Mouse (Mus musculus): ENCODE measurements at regions not wholly inside any gene's neighbourhood (a gene's known extent, or its start where the extent isn't known, plus 50 kb on each side); places are given as distances from the start of the nearest gene placed in this dataset.

DNA sequence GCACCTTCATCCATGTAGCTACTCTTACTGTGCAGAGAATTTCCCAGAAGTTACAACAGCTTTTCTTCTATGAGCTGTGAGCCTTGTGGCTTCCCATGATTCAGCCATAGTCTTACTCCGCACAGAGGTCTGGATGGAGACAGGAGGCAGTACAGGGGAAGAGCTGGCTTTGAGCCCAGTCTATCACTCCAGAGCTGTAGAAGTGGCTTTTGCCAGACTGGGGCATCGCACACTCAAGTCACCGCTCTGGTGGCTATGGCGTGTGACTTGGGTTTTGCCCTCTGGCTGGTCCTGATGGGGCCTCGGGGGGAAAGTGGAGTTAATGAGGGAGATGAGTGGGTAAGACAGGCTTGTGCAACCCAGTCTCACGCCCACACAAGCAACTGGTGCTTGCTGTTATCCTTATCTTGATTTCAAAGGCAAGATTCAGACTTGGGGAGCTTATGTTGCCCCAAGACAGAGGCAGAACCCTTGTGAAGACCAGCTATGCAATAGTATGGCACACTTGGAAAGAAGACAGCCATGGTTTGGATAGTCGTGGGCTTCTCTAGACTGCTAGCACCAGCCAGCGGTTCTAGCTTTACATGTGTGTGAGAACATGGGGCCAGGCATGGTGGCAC lies 81.7 kb upstream of the Zfp217 start:
- no peak overlapping the region for H3K9ac ChIP-seq (replicated peaks; ENCODE audit: low read length)
- H3K4me3 ChIP-seq (replicated peaks; ENCODE audit: low read depth, low read length) = no peak overlapping the region
- WGBS = 91% methylated on average over 8 of the region's 8 CpGs
- no peak overlapping the region for H3K4me2 ChIP-seq (ENCODE audit: low read length)
- DNase-seq (no peak), ATAC-seq (ENCODE audit: low FRiP score, low TSS enrichment) (no peak)
- H3K9me3 ChIP-seq (ENCODE audit: control insufficient read depth, low read length) = no peaks in the 10 kb centered on the region
- no peak overlapping the region for H3K27ac ChIP-seq (replicated peaks; ENCODE audit: low read depth, low read length)
- H3K4me1 ChIP-seq (ENCODE audit: control insufficient read depth, insufficient read depth, low read length) = no peaks in the 10 kb centered on the region
- H3K36me3 ChIP-seq (ENCODE audit: control insufficient read depth, insufficient read depth, low read length) = no peaks in the 10 kb centered on the region
- no peaks in the 10 kb centered on the region for H3K27me3 ChIP-seq (ENCODE audit: control insufficient read depth, insufficient read depth, low read length)

- no peaks in the 10 kb centered on the region for H3K27me3 ChIP-seq (ENCODE audit: control insufficient read depth, insufficient read depth, low read length)
- H3K4me2 ChIP-seq (ENCODE audit: low read length) = no peak overlapping the region
- ATAC-seq (ENCODE audit: low FRiP score, low TSS enrichment) = no peak
- no peak overlapping the region for H3K27ac ChIP-seq (replicated peaks; ENCODE audit: low read depth, low read length)
- H3K9ac ChIP-seq (replicated peaks; ENCODE audit: low read length) = no peak overlapping the region
- H3K36me3 ChIP-seq (ENCODE audit: control insufficient read depth, insufficient read depth, low read length) = no peaks in the 10 kb centered on the region
- H3K4me1 ChIP-seq (ENCODE audit: control insufficient read depth, insufficient read depth, low read length) = no peaks in the 10 kb centered on the region
- WGBS = 95% methylated on average over 10 of the region's 10 CpGs
- H3K4me3 ChIP-seq (replicated peaks; ENCODE audit: low read depth, low read length) = no peak overlapping the region
- no peak for DNase-seq
- no peaks in the 10 kb centered on the region for H3K9me3 ChIP-seq (ENCODE audit: control insufficient read depth, low read length)
Measured at GRCm38 (mm10) chr2:170228318-170228994, 80.6 kb upstream of the Zfp217 start.

- ATAC-seq (ENCODE audit: low FRiP score, low TSS enrichment) = no peak
- no peak overlapping the region for H3K4me2 ChIP-seq (ENCODE audit: low read length)
- H3K4me3 ChIP-seq (replicated peaks; ENCODE audit: low read depth, low read length) = no peak overlapping the region
- DNase-seq = no peak
- H3K27ac ChIP-seq (replicated peaks; ENCODE audit: low read depth, low read length) = no peak overlapping the region
- no peaks in the 10 kb centered on the region for H3K27me3 ChIP-seq (ENCODE audit: control insufficient read depth, insufficient read depth, low read length)
- peaks cover 43% of the 10 kb centered on the region for H3K4me1 ChIP-seq (ENCODE audit: control insufficient read depth, insufficient read depth, low read length)
- H3K9ac ChIP-seq (replicated peaks; ENCODE audit: low read length) = no peak overlapping the region
- no peaks in the 10 kb centered on the region for H3K9me3 ChIP-seq (ENCODE audit: control insufficient read depth, low read length)
- no peaks in the 10 kb centered on the region for H3K36me3 ChIP-seq (ENCODE audit: control insufficient read depth, insufficient read depth, low read length)
- 90% methylated on average over 7 of the region's 7 CpGs for WGBS
Measured at GRCm38 (mm10) chr2:170223872-170224271, 76.0 kb upstream of the Zfp217 start.

DNA sequence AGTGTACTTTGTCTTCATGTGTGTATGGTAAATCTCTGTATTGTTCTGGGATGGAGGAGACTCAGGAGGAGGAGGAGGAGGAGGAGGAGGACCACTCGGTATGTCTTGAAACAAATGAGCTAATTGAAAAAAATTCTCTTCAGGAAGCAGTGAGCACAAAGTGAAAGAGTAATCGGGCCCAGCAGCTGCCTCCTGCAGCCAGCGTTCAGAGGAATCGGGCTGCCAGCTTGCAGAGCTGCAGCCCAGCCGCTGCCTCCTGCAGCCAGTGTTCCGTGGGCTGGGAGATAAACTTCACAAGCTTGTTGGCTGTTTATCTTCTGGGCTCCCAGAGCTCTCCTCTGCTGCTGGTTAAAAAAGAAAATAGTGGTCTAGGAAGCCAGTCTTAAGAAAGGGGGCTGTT lies 74.9 kb upstream of the Zfp217 start:
- Histone ChIP-seq H3K36me3 (ENCODE audit: control insufficient read depth, insufficient read depth, low read length) (no peaks in the 10 kb centered on the region), H3K9me3 (ENCODE audit: control insufficient read depth, low read length) (no peaks in the 10 kb centered on the region), H3K4me2 (ENCODE audit: low read length) (peak overlapping the region; percentile 17; the same call in 1 of the 2 replicates), H3K4me3 (replicated peaks; ENCODE audit: low read depth, low read length) (no peak overlapping the region), H3K4me1 (ENCODE audit: control insufficient read depth, insufficient read depth, low read length) (peaks cover 53% of the 10 kb centered on the region), H3K27ac (replicated peaks; ENCODE audit: low read depth, low read length) (0 out of 2 replicates have a peak overlapping the region, but pooled peaks have one; percentile 0), H3K9ac (replicated peaks; ENCODE audit: low read length) (0 out of 2 replicates have a peak overlapping the region, but pooled peaks have one; percentile 13), H3K27me3 (ENCODE audit: control insufficient read depth, insufficient read depth, low read length) (no peaks in the 10 kb centered on the region)
- ATAC-seq (ENCODE audit: low FRiP score, low TSS enrichment) (no peak), DNase-seq (peak; percentile 75)
- WGBS = under 1% methylated on average over 6 of the region's 6 CpGs

- Histone ChIP-seq H3K4me1 (ENCODE audit: control insufficient read depth, insufficient read depth, low read length) (peaks cover 55% of the 10 kb centered on the region), H3K9me3 (ENCODE audit: control insufficient read depth, low read length) (no peaks in the 10 kb centered on the region), H3K9ac (replicated peaks; ENCODE audit: low read length) (peak overlapping the region; percentile 13; the same call in 1 of the 2 replicates), H3K4me2 (ENCODE audit: low read length) (peak overlapping the region; percentile 17), H3K36me3 (ENCODE audit: control insufficient read depth, insufficient read depth, low read length) (no peaks in the 10 kb centered on the region), H3K27me3 (ENCODE audit: control insufficient read depth, insufficient read depth, low read length) (no peaks in the 10 kb centered on the region), H3K4me3 (replicated peaks; ENCODE audit: low read depth, low read length) (no peak overlapping the region), H3K27ac (replicated peaks; ENCODE audit: low read depth, low read length) (0 out of 2 replicates have a peak overlapping the region, but pooled peaks have one; percentile 0)
- ATAC-seq (ENCODE audit: low FRiP score, low TSS enrichment) (no peak), DNase-seq (peak; percentile 32)
- WGBS = 11% methylated on average over 13 of the region's 13 CpGs
Measured at GRCm38 (mm10) chr2:170221994-170222535, 74.2 kb upstream of the Zfp217 start.

- peaks cover 55% of the 10 kb centered on the region for H3K4me1 ChIP-seq (ENCODE audit: control insufficient read depth, insufficient read depth, low read length)
- ATAC-seq (ENCODE audit: low FRiP score, low TSS enrichment) = no peak
- under 1% methylated on average over 20 of the region's 20 CpGs for WGBS
Measured at GRCm38 (mm10) chr2:170220871-170221369, 73.0 kb upstream of the Zfp217 start.

GRCm38 (mm10) chr2:170220443-170220842 lies 72.5 kb upstream of the Zfp217 start:
- DNase-seq (no peak), ATAC-seq (ENCODE audit: low FRiP score, low TSS enrichment) (no peak)
- peak overlapping the region; percentile 87 for H3K27ac ChIP-seq (replicated peaks; ENCODE audit: low read depth, low read length)
- H3K9me3 ChIP-seq (ENCODE audit: control insufficient read depth, low read length) = no peaks in the 10 kb centered on the region
- peak overlapping the region; percentile 20; the same call in 1 of the 2 replicates for H3K4me3 ChIP-seq (replicated peaks; ENCODE audit: low read depth, low read length)
- H3K27me3 ChIP-seq (ENCODE audit: control insufficient read depth, insufficient read depth, low read length) = no peaks in the 10 kb centered on the region
- H3K4me1 ChIP-seq (ENCODE audit: control insufficient read depth, insufficient read depth, low read length) = peaks cover 55% of the 10 kb centered on the region
- WGBS = 3% methylated on average over 11 of the region's 11 CpGs
- no peaks in the 10 kb centered on the region for H3K36me3 ChIP-seq (ENCODE audit: control insufficient read depth, insufficient read depth, low read length)
- no peak overlapping the region for H3K9ac ChIP-seq (replicated peaks; ENCODE audit: low read length)
- H3K4me2 ChIP-seq (ENCODE audit: low read length) = peak overlapping the region; percentile 58

More at GRCm38 (mm10) chr2:170220871-170221369, 73.0 kb upstream of the Zfp217 start:
- H3K27ac ChIP-seq (replicated peaks; ENCODE audit: low read depth, low read length) = peak overlapping the region; percentile 87
- no peaks in the 10 kb centered on the region for H3K27me3 ChIP-seq (ENCODE audit: control insufficient read depth, insufficient read depth, low read length)
- no peak overlapping the region; the same call in 1 of the 2 replicates for H3K9ac ChIP-seq (replicated peaks; ENCODE audit: low read length)
- DNase-seq = peak; percentile 75
- H3K4me2 ChIP-seq (ENCODE audit: low read length) = peak overlapping the region; percentile 58
- no peaks in the 10 kb centered on the region for H3K36me3 ChIP-seq (ENCODE audit: control insufficient read depth, insufficient read depth, low read length)
- H3K9me3 ChIP-seq (ENCODE audit: control insufficient read depth, low read length) = no peaks in the 10 kb centered on the region
- H3K4me3 ChIP-seq (replicated peaks; ENCODE audit: low read depth, low read length) = peak overlapping the region; percentile 20

DNA sequence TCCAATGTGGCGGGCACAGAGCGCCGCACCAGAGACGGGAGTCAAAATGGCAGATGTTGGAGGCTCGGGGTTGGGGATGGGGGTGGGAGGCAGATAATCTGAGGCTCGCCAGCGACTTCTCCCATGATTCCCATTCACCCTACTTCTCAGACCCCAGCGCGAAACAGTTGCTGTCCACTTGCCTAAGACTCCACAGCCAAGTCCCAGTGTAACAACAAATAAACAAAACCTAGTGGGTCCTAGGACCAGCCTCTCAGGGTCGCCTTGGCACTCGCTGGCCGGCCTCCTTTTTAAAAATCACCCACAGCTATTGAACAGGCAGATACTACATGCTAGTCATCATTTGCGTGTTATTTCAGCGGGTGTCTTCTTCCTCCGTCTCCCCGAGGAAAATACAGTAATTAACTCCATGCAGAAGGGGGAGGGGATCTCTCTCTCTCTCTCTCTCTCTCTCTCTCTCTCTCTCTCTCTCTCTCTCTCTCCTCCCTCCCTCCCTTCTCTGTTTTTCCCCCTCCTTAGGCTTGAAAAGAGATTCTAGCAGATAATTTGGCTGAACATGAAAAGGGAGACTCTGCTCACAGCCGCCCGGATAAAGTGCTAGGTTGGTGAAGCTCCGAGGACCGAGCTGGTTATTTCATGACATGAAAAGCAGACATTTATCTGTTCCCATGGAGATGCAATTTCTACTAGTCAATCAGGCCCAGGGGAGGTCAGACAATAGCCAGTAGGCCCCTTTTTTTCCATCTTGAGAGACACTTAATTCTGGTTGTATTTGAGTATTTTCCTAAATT lies 71.9 kb upstream of the Zfp217 start:
- WGBS = 1% methylated on average over 20 of the region's 20 CpGs
- peak overlapping the region; percentile 87 for H3K27ac ChIP-seq (replicated peaks; ENCODE audit: low read depth, low read length)
- peak overlapping the region; percentile 58 for H3K4me2 ChIP-seq (ENCODE audit: low read length)
- H3K9me3 ChIP-seq (ENCODE audit: control insufficient read depth, low read length) = no peaks in the 10 kb centered on the region
- H3K9ac ChIP-seq (replicated peaks; ENCODE audit: low read length) = peak overlapping the region; percentile 43
- H3K36me3 ChIP-seq (ENCODE audit: control insufficient read depth, insufficient read depth, low read length) = no peaks in the 10 kb centered on the region
- ATAC-seq (ENCODE audit: low FRiP score, low TSS enrichment) = no peak
- H3K27me3 ChIP-seq (ENCODE audit: control insufficient read depth, insufficient read depth, low read length) = no peaks in the 10 kb centered on the region
- peak; percentile 67 for DNase-seq
- peaks cover 55% of the 10 kb centered on the region for H3K4me1 ChIP-seq (ENCODE audit: control insufficient read depth, insufficient read depth, low read length)
- H3K4me3 ChIP-seq (replicated peaks; ENCODE audit: low read depth, low read length) = peak overlapping the region; percentile 25

Data from midbrain, embryonic 14.5 days (tissue).